ENCODE assay signal across 9 mouse cellular contexts in genomic region chr16:58421696-58422354, GRCm38 (mm10). TPM values are rescaled to one million over a fixed set of nuclear protein-coding genes. Genes with fewer than 3 reads are reported as not detected.
A peak's percentile ranks its signal among the peaks of the same experiment; 100 is the strongest.
DNase-seq lines count a peak whose midpoint lies in the region; ATAC-seq and TF ChIP-seq lines count a peak whose summit lies in the region.
"Had no signal": no experiment of that assay in that cellular context is flagged by ENCODE, and none has a peak within 500 bp of the region (broad histone marks: within the 10 kb centered on the region; RNA-seq: fewer than 3 reads in every experiment).

No protein-coding gene starts in this region.

- ATAC-seq in Patski, result peak; percentile 94
- 0 out of 2 replicates have a peak, but pooled peaks have one; percentile 22 for ATAC-seq in limb, embryonic 13.5 days (ENCODE audit: low FRiP score, low read depth)

- WGBS in kidney, adult 2 months, result 29% methylated on average over 11 of the region's 11 CpGs
- 30% methylated on average over 11 of the region's 11 CpGs for WGBS in limb, embryonic 13.5 days

- no peak overlapping the region for H3K9ac ChIP-seq in limb, embryonic 13.5 days
- H3K9ac ChIP-seq: midbrain, embryonic 12.5 days had no signal

- in situ Hi-C loops in Patski (cut with MboI; ENCODE audit: low pct_unique_long_range_greater_than_20kb), result no loop called here

- no peaks in the 10 kb centered on the region for H3K36me3 ChIP-seq in kidney, adult 2 months (ENCODE audit: control insufficient read depth, insufficient read depth, low read length)
- H3K36me3 ChIP-seq in limb, embryonic 13.5 days, result 0 out of 2 replicates have a peak, but pooled peaks cover 3% of the 10 kb centered on the region
- H3K36me3 ChIP-seq: midbrain, embryonic 12.5 days had no signal

- peaks cover 2% of the 10 kb centered on the region for H3K4me1 ChIP-seq in kidney, adult 2 months (ENCODE audit: control insufficient read depth, insufficient read depth, low read length)
- peaks cover 27% of the 10 kb centered on the region for H3K4me1 ChIP-seq in limb, embryonic 13.5 days
- H3K4me1 ChIP-seq: midbrain, embryonic 12.5 days had no signal

- no peak overlapping the region for H3K4me3 ChIP-seq in kidney, adult 2 months (ENCODE audit: insufficient read depth, low read depth, low read length)
- H3K4me3 ChIP-seq in limb, embryonic 13.5 days, result no peak overlapping the region
- H3K4me3 ChIP-seq: midbrain, embryonic 12.5 days had no signal

- no peaks in the 10 kb centered on the region for H3K27me3 ChIP-seq in Patski
- H3K27me3 ChIP-seq in kidney, adult 2 months (replicated peaks; ENCODE audit: control insufficient read depth, insufficient read depth, low read length), result no peaks in the 10 kb centered on the region
- no peaks in the 10 kb centered on the region for H3K27me3 ChIP-seq in limb, embryonic 13.5 days
- H3K27me3 ChIP-seq: midbrain, embryonic 12.5 days had no signal

- H3K4me2 ChIP-seq in limb, embryonic 13.5 days (replicated peaks), result no peak overlapping the region
- H3K4me2 ChIP-seq: midbrain, embryonic 12.5 days had no signal

- CTCF ChIA-PET in Patski (lab: Charles Lee), result interaction anchor here (0.9 to 1.3 kb wide), 3 partner anchors 10 to 122 kb away, joined by 3 to 5 read pairs (median 3); no protein-coding TSS in a partner anchor

- TF ChIP-seq POLR2A in kidney, adult 2 months (IDR thresholded peaks at IDR 0.05; ENCODE audit: low read depth, low read length), result no peak

- no peak for TF ChIP-seq CTCF in Patski (IDR thresholded peaks at IDR 0.05)
- TF ChIP-seq CTCF in kidney, adult 2 months (conservative IDR thresholded peaks at IDR 0.05; ENCODE audit: insufficient read depth, insufficient read length, low read depth, low read length), result no peak

- no peaks in the 10 kb centered on the region for H3K9me3 ChIP-seq in limb, embryonic 13.5 days
- H3K9me3 ChIP-seq: midbrain, embryonic 12.5 days had no signal

- POLR2A ChIA-PET in Patski (lab: Charles Lee), result interaction anchor here (2.0 kb wide), 1 partner anchor 13 kb away, joined by 4 read pairs; no protein-coding TSS in a partner anchor

- DNase-seq in frontal cortex, postnatal 36 days (ENCODE audit: low spot score in 2 of 2), result peak; percentile 31 to 71
- no peak for DNase-seq in frontal cortex, postnatal 10 days (ENCODE audit: low spot score in 2 of 2)
- no peak for DNase-seq in Patski (ENCODE audit: low read depth, low spot score)
- peak; percentile 67 for DNase-seq in kidney, adult 2 months
- DNase-seq in gastrocnemius, adult 8-10 months (ENCODE audit: low spot score in 2 of 2), result no peak
- DNase-seq in embryo, embryonic 11 days, result no peak
- no peak for DNase-seq in urinary bladder, postnatal 10 days (ENCODE audit: low spot score)

- peak overlapping the region; percentile 35; the same call in 1 of the 2 replicates for H3K27ac ChIP-seq in kidney, adult 2 months (ENCODE audit: insufficient read depth, low read depth, low read length)
- no peak overlapping the region for H3K27ac ChIP-seq in limb, embryonic 13.5 days
- H3K27ac ChIP-seq: midbrain, embryonic 12.5 days had no signal

RNA-seq across cellular contexts. Expression of gene Dcbld2, which starts 13.6 kb away (rescaled TPM):
- polyA plus RNA-seq in Patski (2021), result 43.3 TPM
- polyA plus RNA-seq in kidney, adult 2 months (2012; rRNA removed), result 7.0 and 7.1 TPM in 2 replicates
- 5.5 and 5.6 TPM in 2 replicates for polyA plus RNA-seq in limb, embryonic 13.5 days (2015; fragmentation: Nextera tagmentation; extraction: Ambion mirVana)
- 1 to 10 TPM; 2.4 to 3.5 (median 2.6) TPM for total RNA-seq in gastrocnemius, adult 8-10 months (2022)

Comparison
In these comparisons a context has a peak if more than half of its experiments do, and no peak if none do; other contexts are left out.
1. DNase-seq: peak in frontal cortex, postnatal 36 days (2 of 2) and kidney, adult 2 months (single experiment); none in frontal cortex, postnatal 10 days (0 of 2), Patski (single experiment), gastrocnemius, adult 8-10 months (0 of 2), embryo, embryonic 11 days (single experiment) and urinary bladder, postnatal 10 days (single experiment).